In genomic region chr4:89273585-89273984, GRCm38 (mm10) we compare ENCODE assay signal across 17 mouse cellular contexts. TPM values are rescaled to one million over a fixed set of nuclear protein-coding genes. Genes with fewer than 3 reads are reported as not detected.
DNase-seq lines count a peak whose midpoint lies in the region; ATAC-seq lines count a peak whose summit lies in the region.
"Had no signal": no experiment of that assay in that cellular context is flagged by ENCODE, and none has a peak within 500 bp of the region (broad histone marks: within the 10 kb centered on the region; RNA-seq: fewer than 3 reads in every experiment).

No protein-coding gene starts in this region.

- no peaks in the 10 kb centered on the region for H3K36me3 ChIP-seq in forebrain, embryonic 16.5 days (ENCODE audit: control insufficient read depth, insufficient read depth)
- no peaks in the 10 kb centered on the region for H3K36me3 ChIP-seq in forebrain, embryonic 14.5 days (ENCODE audit: control insufficient read depth, insufficient read depth, low read length)
- no peaks in the 10 kb centered on the region for H3K36me3 ChIP-seq in midbrain, embryonic 11.5 days (ENCODE audit: control insufficient read depth, insufficient read depth, low read length)
- H3K36me3 ChIP-seq in midbrain, embryonic 13.5 days, result no peaks in the 10 kb centered on the region

- H3K27ac ChIP-seq in forebrain, embryonic 16.5 days (ENCODE audit: low read length), result no peak overlapping the region
- H3K27ac ChIP-seq in forebrain, embryonic 14.5 days (ENCODE audit: low read depth, low read length), result no peak overlapping the region
- no peak overlapping the region for H3K27ac ChIP-seq in midbrain, embryonic 11.5 days (ENCODE audit: low read depth, low read length)
- no peak overlapping the region for H3K27ac ChIP-seq in midbrain, embryonic 13.5 days

- DNase-seq in forebrain, embryonic 14.5 days (ENCODE audit: low spot score), result no peak
- no peak for DNase-seq in midbrain, embryonic 11.5 days (ENCODE audit: low spot score, missing footprints)
- peak; percentile 50 for DNase-seq in induced T-regulatory cell, adult 2 months (ENCODE audit: low read depth)
- DNase-seq in c-Kit-positive CD71-positive TER-119-positive erythroid progenitor cells, embryonic 14.5 days (ENCODE audit: low spot score), result no peak
- DNase-seq in left cerebral cortex, adult 9 months (ENCODE audit: low spot score in 2 of 2), result no peak
- DNase-seq: adrenal gland, postnatal 10 days; kidney, adult 18-20 months; thymus, postnatal 14 days had no signal

- WGBS in forebrain, embryonic 16.5 days, result 0% methylated on average over 9 of the region's 9 CpGs
- WGBS in forebrain, embryonic 14.5 days, result under 1% methylated on average over 9 of the region's 9 CpGs
- under 1% methylated on average over 9 of the region's 9 CpGs for WGBS in midbrain, embryonic 11.5 days
- under 1% methylated on average over 9 of the region's 9 CpGs for WGBS in midbrain, embryonic 13.5 days

- H3K9me3 ChIP-seq in forebrain, embryonic 16.5 days (ENCODE audit: control insufficient read depth, low read length), result no peaks in the 10 kb centered on the region
- no peaks in the 10 kb centered on the region for H3K9me3 ChIP-seq in forebrain, embryonic 14.5 days (replicated peaks; ENCODE audit: control insufficient read depth, low read length)
- H3K9me3 ChIP-seq in midbrain, embryonic 11.5 days (ENCODE audit: control insufficient read depth, low read length), result no peaks in the 10 kb centered on the region
- no peaks in the 10 kb centered on the region for H3K9me3 ChIP-seq in midbrain, embryonic 13.5 days

- peaks cover 74% of the 10 kb centered on the region for H3K27me3 ChIP-seq in forebrain, embryonic 16.5 days (replicated peaks; ENCODE audit: control insufficient read depth, insufficient read depth, low read length)
- peaks cover 86% of the 10 kb centered on the region for H3K27me3 ChIP-seq in forebrain, embryonic 14.5 days (replicated peaks; ENCODE audit: control insufficient read depth, insufficient read depth, low read length)
- peaks cover 81% of the 10 kb centered on the region for H3K27me3 ChIP-seq in midbrain, embryonic 11.5 days (ENCODE audit: control insufficient read depth, insufficient read depth, low read length)
- H3K27me3 ChIP-seq in midbrain, embryonic 13.5 days, result peaks cover 96% of the 10 kb centered on the region
- H3K27me3 ChIP-seq: Patski had no signal

- no peak overlapping the region for H3K9ac ChIP-seq in forebrain, embryonic 16.5 days (replicated peaks; ENCODE audit: low read depth, low read length)
- H3K9ac ChIP-seq in forebrain, embryonic 14.5 days (ENCODE audit: low read length), result no peak overlapping the region
- H3K9ac ChIP-seq in midbrain, embryonic 11.5 days (ENCODE audit: low read length), result no peak overlapping the region
- H3K9ac ChIP-seq in midbrain, embryonic 13.5 days (replicated peaks), result no peak overlapping the region

- H3K4me1 ChIP-seq in forebrain, embryonic 16.5 days (replicated peaks; ENCODE audit: control insufficient read depth, insufficient read depth, low read length), result no peaks in the 10 kb centered on the region; the same call in 1 of the 2 replicates
- no peaks in the 10 kb centered on the region for H3K4me1 ChIP-seq in forebrain, embryonic 14.5 days (ENCODE audit: control insufficient read depth, insufficient read depth, low read length)
- H3K4me1 ChIP-seq in midbrain, embryonic 11.5 days (ENCODE audit: control insufficient read depth, insufficient read depth, low read length), result no peaks in the 10 kb centered on the region
- no peaks in the 10 kb centered on the region for H3K4me1 ChIP-seq in midbrain, embryonic 13.5 days (replicated peaks)

- H3K4me2 ChIP-seq in forebrain, embryonic 16.5 days (ENCODE audit: low read length), result no peak overlapping the region
- no peak overlapping the region for H3K4me2 ChIP-seq in forebrain, embryonic 14.5 days (ENCODE audit: low read length)
- no peak overlapping the region for H3K4me2 ChIP-seq in midbrain, embryonic 11.5 days
- no peak overlapping the region for H3K4me2 ChIP-seq in midbrain, embryonic 13.5 days (replicated peaks)

- H3K4me3 ChIP-seq in forebrain, embryonic 16.5 days (replicated peaks; ENCODE audit: low read length), result no peak overlapping the region
- no peak overlapping the region for H3K4me3 ChIP-seq in forebrain, embryonic 14.5 days (ENCODE audit: low read depth, low read length)
- H3K4me3 ChIP-seq in midbrain, embryonic 11.5 days (ENCODE audit: low read depth, low read length), result no peak overlapping the region
- H3K4me3 ChIP-seq in midbrain, embryonic 13.5 days (replicated peaks), result no peak overlapping the region
- H3K4me3 ChIP-seq: myocyte had no signal

- ATAC-seq in forebrain, embryonic 16.5 days, result peak; percentile 26; the same call in 1 of the 2 replicates
- no peak for ATAC-seq in forebrain, embryonic 14.5 days
- ATAC-seq in midbrain, embryonic 11.5 days (ENCODE audit: low FRiP score), result peak; percentile 26; the same call in 1 of the 2 replicates
- no peak; the same call in 1 of the 2 replicates for ATAC-seq in midbrain, embryonic 13.5 days
- no peak for ATAC-seq in erythroid progenitor cell, adult 5-6 weeks (replicated peaks; ENCODE audit: low FRiP score, poor library complexity, severe bottlenecking)
- ATAC-seq: lung, postnatal 0 days; Patski had no signal

RNA-seq across cellular contexts. Expression of gene Cdkn2a, which starts 20.9 kb away (rescaled TPM):
- polyA plus RNA-seq in forebrain, embryonic 16.5 days (2015; fragmentation: Nextera tagmentation; extraction: Ambion mirVana), result not detected in 2 replicates
- not detected in 2 replicates for polyA plus RNA-seq in forebrain, embryonic 14.5 days (2014; fragmentation: Nextera tagmentation; extraction: Ambion mirVana)
- polyA plus RNA-seq in midbrain, embryonic 11.5 days (2014; fragmentation: Nextera tagmentation; extraction: Ambion mirVana), result not detected in 2 replicates
- polyA plus RNA-seq in midbrain, embryonic 13.5 days (2015; fragmentation: Nextera tagmentation; extraction: Ambion mirVana), result not detected in 2 replicates
- not detected in 2 replicates for total RNA-seq in erythroid progenitor cell, adult 5-6 weeks (2015; ENCODE audit: low replicate concordance)
- total RNA-seq in erythroid progenitor cell, adult 5-6 weeks (2017; ENCODE audit: low replicate concordance), result not detected in 2 replicates
- total RNA-seq: gastrocnemius, postnatal 4 days had no signal
- polyA plus RNA-seq: C2C12; heart, embryonic 16.5 days; lung, postnatal 0 days; myocyte had no signal

RNA-seq across cellular contexts. Expression of gene Cdkn2b, which starts 37.3 kb away (rescaled TPM):
- 0.46 and 0.54 TPM in 2 replicates for polyA plus RNA-seq in forebrain, embryonic 16.5 days (2015; fragmentation: Nextera tagmentation; extraction: Ambion mirVana)
- 0.20 and 0.57 TPM in 2 replicates for polyA plus RNA-seq in forebrain, embryonic 14.5 days (2014; fragmentation: Nextera tagmentation; extraction: Ambion mirVana)
- polyA plus RNA-seq in midbrain, embryonic 11.5 days (2014; fragmentation: Nextera tagmentation; extraction: Ambion mirVana), result 0.15 TPM in 1 of 2 replicates, not detected in the other
- 0.34 and 0.40 TPM in 2 replicates for polyA plus RNA-seq in midbrain, embryonic 13.5 days (2015; fragmentation: Nextera tagmentation; extraction: Ambion mirVana)
- not detected in 2 replicates for total RNA-seq in erythroid progenitor cell, adult 5-6 weeks (2015; ENCODE audit: low replicate concordance)
- not detected in 2 replicates for total RNA-seq in erythroid progenitor cell, adult 5-6 weeks (2017; ENCODE audit: low replicate concordance)
- polyA plus RNA-seq: C2C12, myocyte had no signal

Comparison
In these comparisons a context has a peak if more than half of its experiments do, and no peak if none do; other contexts are left out.
1. ATAC-seq: peak in forebrain, embryonic 16.5 days (single experiment) and midbrain, embryonic 11.5 days (single experiment); none in forebrain, embryonic 14.5 days (single experiment), midbrain, embryonic 13.5 days (single experiment) and erythroid progenitor cell, adult 5-6 weeks (single experiment).